Mouse (Mus musculus) CH12.LX (cell line): ENCODE results near the gene Lrch3. TPM values are rescaled to one million over a fixed set of nuclear protein-coding genes. Genes with fewer than 3 reads are reported as not detected.

Experiments
- DNase-seq: peaks from one replicate; pipeline ENCODE4 v3.0.0-alpha.2; 2013; ENCODE audit errors: extremely low read depth
- H3K27ac ChIP-seq: 2 replicates; pipeline ENCODE4 v1.5.1; 2012; ENCODE audit warnings: low read depth, mild to moderate bottlenecking, control low read depth, moderate library complexity; ENCODE audit not compliant: insufficient read depth
- H3K27me3 ChIP-seq: replicated peaks from 2 replicates; pipeline ENCODE3; 2012; ENCODE audit warnings: inconsistent platforms
- H3K36me3 ChIP-seq, 2 experiments: replicated peaks in 1 of 2; 2 replicates each; pipeline versions ENCODE3 to v1.6.1; 2012; ENCODE audit warnings: inconsistent platforms in 1 of 2, low read length in 1 of 2, mild to moderate bottlenecking in 1 of 2, mixed read lengths in 1 of 2, moderate library complexity in 1 of 2; ENCODE audit not compliant: control insufficient read depth in 1 of 2, insufficient read depth in 1 of 2
- H3K4me1 ChIP-seq, 2 experiments: 2 replicates each; pipeline ENCODE4 v1.6.1; 2012; ENCODE audit warnings: inconsistent platforms in 1 of 2, moderate library complexity in 1 of 2; ENCODE audit not compliant: insufficient read depth in 2 of 2, control insufficient read depth in 1 of 2
- H3K4me2 ChIP-seq: 2 replicates; pipeline ENCODE4 v1.6.1; 2012; ENCODE audit warnings: low read depth, mild to moderate bottlenecking, control low read depth; ENCODE audit not compliant: poor library complexity, insufficient read depth, severe bottlenecking
- H3K4me3 ChIP-seq, 3 experiments: fragments of 150-350 bp in 1 of 3; sonication (generic) in 1 of 3; replicated peaks in 1 of 3; 2 replicates each; pipeline versions ENCODE3 to v1.5.1; 2011 to 2012; ENCODE audit warnings: low read depth in 2 of 3, low read length in 2 of 3, mild to moderate bottlenecking in 2 of 3, moderate library complexity in 2 of 3, control low read depth in 1 of 3, improper control_type of control experiment in 1 of 3, inconsistent platforms in 1 of 3, mixed read lengths in 1 of 3; ENCODE audit not compliant: poor library complexity in 1 of 3
- H3K79me2 ChIP-seq: replicated peaks from 2 replicates; pipeline ENCODE4 v1.6.1; 2012; ENCODE audit warnings: mild to moderate bottlenecking, moderate library complexity; ENCODE audit not compliant: control insufficient read depth, poor library complexity, insufficient read depth, severe bottlenecking; ENCODE audit errors: extremely low read depth
- H3K9ac ChIP-seq: 2 replicates; pipeline ENCODE4 v1.6.1; 2012; ENCODE audit warnings: low read depth, mild to moderate bottlenecking, control low read depth, moderate library complexity; ENCODE audit not compliant: insufficient read depth
- H3K9me3 ChIP-seq: replicated peaks from 2 replicates; pipeline ENCODE3; 2012; ENCODE audit warnings: low read length, inconsistent platforms, mixed read lengths
- BHLHE40 ChIP-seq: IDR thresholded peaks from 2 replicates; pipeline ENCODE4 v1.6.1; 2011; ENCODE audit warnings: mild to moderate bottlenecking, low read depth, low read length, improper control_type of control experiment
- E2F4 ChIP-seq: IDR thresholded peaks from 2 replicates; pipeline ENCODE4 v1.6.1; 2011; ENCODE audit warnings: low read depth, low read length, improper control_type of control experiment; ENCODE audit not compliant: insufficient replicate concordance
- ELF1 ChIP-seq: IDR thresholded peaks from 2 replicates; pipeline ENCODE4 v1.6.1; 2014; ENCODE audit warnings: low read depth, mild to moderate bottlenecking, inconsistent platforms, low read length, improper control_type of control experiment
- EP300 ChIP-seq: IDR thresholded peaks from 2 replicates; pipeline ENCODE4 v1.6.1; 2011; ENCODE audit warnings: low read length, improper control_type of control experiment
- ETS1 ChIP-seq: conservative IDR thresholded peaks from 2 replicates; pipeline ENCODE4 v1.6.1; 2012; ENCODE audit warnings: low read depth, mild to moderate bottlenecking, inconsistent platforms, low read length, improper control_type of control experiment, moderate library complexity
- GABPA ChIP-seq: IDR thresholded peaks from 2 replicates; pipeline ENCODE4 v1.6.1; 2012; ENCODE audit warnings: low read depth, low read length, improper control_type of control experiment, inconsistent platforms; ENCODE audit not compliant: insufficient replicate concordance
- HCFC1 ChIP-seq: IDR thresholded peaks from 2 replicates; pipeline ENCODE4 v1.6.1; 2012; ENCODE audit warnings: low read depth, mild to moderate bottlenecking, inconsistent platforms, low read length, improper control_type of control experiment
- JUN ChIP-seq: IDR thresholded peaks from 2 replicates; pipeline ENCODE4 v1.6.1; 2011; ENCODE audit warnings: low read depth, mild to moderate bottlenecking, low read length, improper control_type of control experiment, moderate library complexity; ENCODE audit not compliant: insufficient read depth
- JUND ChIP-seq: conservative IDR thresholded peaks from 2 replicates; pipeline ENCODE4 v1.6.1; 2011; ENCODE audit warnings: low read depth, low read length, improper control_type of control experiment
- KAT2A ChIP-seq: IDR thresholded peaks from 2 replicates; pipeline ENCODE4 v1.6.1; 2012; ENCODE audit warnings: low read length, improper control_type of control experiment, inconsistent platforms; ENCODE audit not compliant: insufficient replicate concordance
- MAFK ChIP-seq: IDR thresholded peaks from 2 replicates; pipeline ENCODE4 v1.6.1; 2011; ENCODE audit warnings: low read length, improper control_type of control experiment; ENCODE audit not compliant: insufficient replicate concordance
- MAX ChIP-seq: IDR thresholded peaks from 2 replicates; pipeline ENCODE4 v1.6.1; 2011; ENCODE audit warnings: low read length, improper control_type of control experiment
- MEF2A ChIP-seq: IDR thresholded peaks from 2 replicates; pipeline ENCODE4 v1.6.1; 2014; ENCODE audit warnings: low read depth, mild to moderate bottlenecking, inconsistent platforms, low read length, improper control_type of control experiment, borderline replicate concordance
- MXI1 ChIP-seq: IDR thresholded peaks from 2 replicates; pipeline ENCODE4 v1.6.1; 2011; ENCODE audit warnings: mild to moderate bottlenecking, low read depth, low read length, improper control_type of control experiment
- MYC ChIP-seq: IDR thresholded peaks from 2 replicates; pipeline ENCODE4 v1.6.1; 2011; ENCODE audit warnings: low read depth, mild to moderate bottlenecking, improper control_type of control experiment, low read length
- NELFE ChIP-seq: IDR thresholded peaks from 2 replicates; pipeline ENCODE4 v1.6.1; 2011; ENCODE audit warnings: low read depth, low read length, improper control_type of control experiment
- NRF1 ChIP-seq: IDR thresholded peaks from 2 replicates; pipeline ENCODE4 v1.6.1; 2014; ENCODE audit warnings: low read depth, mild to moderate bottlenecking, inconsistent platforms, low read length, improper control_type of control experiment, moderate library complexity
- PAX5 ChIP-seq: IDR thresholded peaks from 2 replicates; pipeline ENCODE4 v1.6.1; 2012; ENCODE audit warnings: low read length, inconsistent platforms, mixed read lengths
- POLR2A ChIP-seq: IDR thresholded peaks from 2 replicates; pipeline ENCODE4 v1.6.1; 2011; ENCODE audit warnings: low read depth, mild to moderate bottlenecking, improper control_type of control experiment, low read length
- POLR2AphosphoS2 ChIP-seq: IDR thresholded peaks from 2 replicates; pipeline ENCODE4 v1.6.1; 2011; ENCODE audit warnings: low read depth, low read length, improper control_type of control experiment
- SIN3A ChIP-seq: IDR thresholded peaks from 2 replicates; pipeline ENCODE4 v1.6.1; 2012; ENCODE audit warnings: low read length, improper control_type of control experiment, inconsistent platforms
- SMC3 ChIP-seq: IDR thresholded peaks from 2 replicates; pipeline ENCODE4 v1.6.1; 2011; ENCODE audit warnings: low read depth, low read length, improper control_type of control experiment
- TBP ChIP-seq: conservative IDR thresholded peaks from 2 replicates; pipeline ENCODE4 v1.6.1; 2011; ENCODE audit warnings: low read depth, low read length, improper control_type of control experiment
- TCF12 ChIP-seq: IDR thresholded peaks from 2 replicates; pipeline ENCODE4 v1.6.1; 2014; ENCODE audit warnings: low read depth, mild to moderate bottlenecking, inconsistent platforms, low read length, improper control_type of control experiment
- USF1 ChIP-seq: IDR thresholded peaks from 2 replicates; pipeline ENCODE4 v1.6.1; 2014; ENCODE audit warnings: low read depth, mild to moderate bottlenecking, inconsistent platforms, low read length, improper control_type of control experiment
- USF2 ChIP-seq: conservative IDR thresholded peaks from 2 replicates; pipeline ENCODE4 v1.6.1; 2011; ENCODE audit warnings: low read depth, low read length, improper control_type of control experiment
- ZC3H11A ChIP-seq: IDR thresholded peaks from 2 replicates; pipeline ENCODE4 v1.6.1; 2012; ENCODE audit warnings: low read depth, mild to moderate bottlenecking, inconsistent platforms, low read length, improper control_type of control experiment
- ZKSCAN1 ChIP-seq: IDR thresholded peaks from 2 replicates; pipeline ENCODE4 v1.6.1; 2012; ENCODE audit warnings: low read depth, inconsistent platforms, low read length, improper control_type of control experiment, borderline replicate concordance
- ZMIZ1 ChIP-seq: IDR thresholded peaks from 2 replicates; pipeline ENCODE4 v1.6.1; 2012; ENCODE audit warnings: low read depth, mild to moderate bottlenecking, inconsistent platforms, low read length, improper control_type of control experiment
- ZNF384 ChIP-seq: IDR thresholded peaks from 2 replicates; pipeline ENCODE4 v1.6.1; 2012; ENCODE audit warnings: low read depth, low read length, improper control_type of control experiment, inconsistent platforms
- dilution Hi-C: fragments of 300-500 bp; cut with MboI; formaldehyde crosslinking; loops from 2 replicates; pipeline ENCODE4 v1.14.3; 2020; ENCODE audit warnings: low sequenced_read_pairs; ENCODE audit not compliant: extremely low pct_unique_long_range_greater_than_20kb, extremely low pct_ligation_motif_present
- in situ Hi-C: fragments of 300-500 bp; cut with MboI; formaldehyde crosslinking; loops from 3 replicates; pipeline ENCODE4 v1.14.3; 2019; ENCODE audit warnings: low sequenced_read_pairs, low pct_ligation_motif_present, low pct_unique_long_range_greater_than_20kb, mixed read lengths
- polyA plus RNA-seq: library from polyadenylated mRNA; unstranded; fragments of >175 nt; gene quantifications from 2 replicates; pipeline ENCODE4 v1.2.1, GENCODE M21; 2012; ENCODE audit warnings: low read depth; ENCODE audit not compliant: insufficient read length
- total RNA-seq, 2 experiments: library from RNA; depleted of rRNA; stranded (reverse); fragments of 300-350 nt in 1 of 2; fragments of >200 nt in 1 of 2; gene quantifications; 2 replicates each; pipeline ENCODE4 v1.2.3; 2012 to 2014

Lrch3 gene
- total and polyA plus RNA-seq, 3 experiments, result 11.9 to 20.7 (median 16.1) TPM

- Histone ChIP-seq H3K27me3 (no peaks in the 10 kb centered on the region), H3K9ac (peak overlapping the region; percentile 42), H3K4me3 (peak overlapping the region; percentile 43 to 57 (median 54)), H3K4me1 (peaks cover 32 to 88% of the 10 kb centered on the region in 2 experiments), H3K4me2 (peak overlapping the region; percentile 17), H3K36me3 (peaks cover 0 to 14% of the 10 kb centered on the region in 2 experiments), H3K9me3 (no peaks in the 10 kb centered on the region), H3K27ac (peak overlapping the region; percentile 31; the same call in 1 of the 2 replicates), H3K79me2 (no peaks in the 10 kb centered on the region; the same call in 1 of the 2 replicates)
- dilution Hi-C loops, result no loop called here
- DNase-seq, result peak; percentile 64
- TF ChIP-seq EP300 (peak; percentile 9; the same call in 1 of the 2 replicates), ETS1 (0 out of 2 replicates have a peak, but pooled peaks have one; percentile 30), JUND (0 out of 2 replicates have a peak, but pooled peaks have one; percentile 37), PAX5 (no peak), MAFK (no peak), E2F4 (no peak), MEF2A (peak; percentile 31; the same call in 1 of the 2 replicates), ZNF384 (peak; percentile 6; the same call in 1 of the 2 replicates), ZMIZ1 (no peak), KAT2A (no peak)
- in situ Hi-C loops, result no loop called here
Measured at GRCm38 (mm10) chr16:32866713-32867112, 47.2 kb upstream of the Lrch3 start.

DNA sequence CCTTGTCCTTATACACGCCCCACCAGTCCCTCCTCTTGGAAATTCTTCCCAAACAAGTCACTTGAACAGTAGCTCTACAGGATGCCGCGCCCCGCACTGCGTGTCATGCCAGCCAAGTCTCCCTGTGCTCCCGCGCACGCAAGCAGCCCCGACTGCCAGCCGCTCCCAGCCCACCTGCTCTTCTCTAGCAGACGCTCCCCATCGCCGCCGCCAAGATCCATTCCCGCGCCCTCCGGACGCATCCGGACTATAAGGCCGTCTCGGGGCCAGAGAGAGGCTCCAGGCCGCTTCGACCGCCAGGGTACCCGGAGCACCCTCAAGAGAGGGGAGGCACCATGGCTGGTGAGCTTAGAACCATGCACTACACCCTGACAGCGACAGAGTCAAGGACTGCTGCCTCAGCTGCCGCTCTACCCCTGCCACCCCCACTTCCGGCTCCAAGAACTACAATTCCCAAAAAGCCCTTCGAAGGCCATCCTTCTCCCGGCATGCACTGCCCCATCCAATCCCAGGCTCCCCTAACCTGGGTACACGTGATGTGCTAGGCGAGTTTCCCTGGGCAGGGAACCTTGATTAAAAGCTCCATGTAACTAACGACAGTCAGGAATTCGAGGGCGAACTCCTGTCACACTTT is 45.9 kb upstream of the Lrch3 start:
- Histone ChIP-seq H3K27me3 (no peaks in the 10 kb centered on the region), H3K36me3 (peaks cover 0 to 13% of the 10 kb centered on the region in 2 experiments), H3K79me2 (no peaks in the 10 kb centered on the region; the same call in 1 of the 2 replicates), H3K9me3 (no peaks in the 10 kb centered on the region), H3K27ac (no peak overlapping the region), H3K4me1 (peaks cover 26 to 89% of the 10 kb centered on the region in 2 experiments), H3K4me3 (peak overlapping the region; percentile 54 to 66 (median 57)), H3K4me2 (peak overlapping the region; percentile 17), H3K9ac (peak overlapping the region; percentile 42)
- TF ChIP-seq KAT2A (peak; percentile 94; the same call in 1 of the 2 replicates), MXI1 (peak; percentile 25), JUN (no peak), MAFK (no peak), HCFC1 (peak; percentile 97), TBP (0 out of 2 replicates have a peak, but pooled peaks have one; percentile 36), ZC3H11A (no peak), ZKSCAN1 (no peak), SIN3A (no peak), POLR2AphosphoS2 (peak; percentile 46; the same call in 1 of the 2 replicates), MAX (peak; percentile 89), ETS1 (no peak), USF1 (peak; percentile 76), NRF1 (peak; percentile 13; the same call in 1 of the 2 replicates), POLR2A (peak; percentile 64), MEF2A (no peak; the same call in 1 of the 2 replicates), USF2 (peak; percentile 38; the same call in 1 of the 2 replicates), EP300 (no peak), ELF1 (peak; percentile 97), MYC (0 out of 2 replicates have a peak, but pooled peaks have one; percentile 56), GABPA (peak; percentile 6; the same call in 1 of the 2 replicates), SMC3 (no peak), BHLHE40 (peak; percentile 87), TCF12 (peak; percentile 54; the same call in 1 of the 2 replicates), NELFE (peak; percentile 71; the same call in 1 of the 2 replicates)
- dilution Hi-C loops, result no loop called here
- in situ Hi-C loops, result no loop called here
- DNase-seq, result peak; percentile 71
